ENCODE assay signal across 8 mouse cellular contexts in genomic region chr8:84793791-84794485, GRCm38 (mm10). TPM values are rescaled to one million over a fixed set of nuclear protein-coding genes. Genes with fewer than 3 reads are reported as not detected.
DNase-seq lines count a peak whose midpoint lies in the region; ATAC-seq lines count a peak whose summit lies in the region.

No protein-coding gene starts in this region.

- peak; percentile 98 for DNase-seq in heart, adult 11 months
- DNase-seq in Muller cell, postnatal 12 days (ENCODE audit: inconsistent ontology term) = peak; percentile 91
- no peak for DNase-seq in forebrain, embryonic 11.5 days (ENCODE audit: low spot score)
- no peak for DNase-seq in adrenal gland, postnatal 25 days
- no peak for DNase-seq in ovary, adult 18-20 months (ENCODE audit: low spot score)

- no peak overlapping the region for H3K4me2 ChIP-seq in heart, embryonic 11.5 days
- no peak overlapping the region for H3K4me2 ChIP-seq in forebrain, embryonic 11.5 days (ENCODE audit: low read depth, low read length, severe bottlenecking)
- H3K4me2 ChIP-seq in hindbrain, embryonic 15.5 days = peak overlapping the region; percentile 40
- H3K4me2 ChIP-seq in neural tube, embryonic 14.5 days (ENCODE audit: low read depth, low read length) = no peak overlapping the region; the same call in 1 of the 2 replicates

- H3K4me3 ChIP-seq in heart, embryonic 11.5 days (ENCODE audit: low read depth, low read length) = no peak overlapping the region; the same call in 1 of the 2 replicates
- H3K4me3 ChIP-seq in forebrain, embryonic 11.5 days (ENCODE audit: low read depth, low read length) = no peak overlapping the region
- H3K4me3 ChIP-seq in hindbrain, embryonic 15.5 days = no peak overlapping the region
- H3K4me3 ChIP-seq in neural tube, embryonic 14.5 days (ENCODE audit: low read depth, low read length) = no peak overlapping the region

- H3K27ac ChIP-seq in heart, embryonic 11.5 days (ENCODE audit: low read depth, low read length) = no peak overlapping the region
- H3K27ac ChIP-seq in forebrain, embryonic 11.5 days (ENCODE audit: low read depth, low read length) = no peak overlapping the region
- peak overlapping the region; percentile 90 for H3K27ac ChIP-seq in hindbrain, embryonic 15.5 days (replicated peaks)
- peak overlapping the region; percentile 71 for H3K27ac ChIP-seq in neural tube, embryonic 14.5 days (ENCODE audit: low read depth, low read length)

- H3K27me3 ChIP-seq in heart, embryonic 11.5 days (ENCODE audit: control insufficient read depth, insufficient read depth, low read length) = peaks cover 87% of the 10 kb centered on the region
- peaks cover 73% of the 10 kb centered on the region for H3K27me3 ChIP-seq in forebrain, embryonic 11.5 days (ENCODE audit: control insufficient read depth, insufficient read depth, low read length)
- H3K27me3 ChIP-seq in hindbrain, embryonic 15.5 days = peaks cover 72% of the 10 kb centered on the region
- peaks cover 39% of the 10 kb centered on the region for H3K27me3 ChIP-seq in neural tube, embryonic 14.5 days (ENCODE audit: control insufficient read depth, insufficient read depth, low read length)

- no peaks in the 10 kb centered on the region for H3K9me3 ChIP-seq in heart, embryonic 11.5 days (replicated peaks; ENCODE audit: control insufficient read depth, low read length)
- H3K9me3 ChIP-seq in forebrain, embryonic 11.5 days (ENCODE audit: control insufficient read depth, low read length) = no peaks in the 10 kb centered on the region
- H3K9me3 ChIP-seq in hindbrain, embryonic 15.5 days = no peaks in the 10 kb centered on the region
- H3K9me3 ChIP-seq in neural tube, embryonic 14.5 days (ENCODE audit: control insufficient read depth, low read length) = no peaks in the 10 kb centered on the region

- no peak for ATAC-seq in heart, embryonic 11.5 days (replicated peaks; ENCODE audit: insufficient number of reproducible peaks, low FRiP score, low TSS enrichment)
- no peak for ATAC-seq in forebrain, embryonic 11.5 days (replicated peaks; ENCODE audit: low FRiP score)
- peak; percentile 89 for ATAC-seq in hindbrain, embryonic 15.5 days (ENCODE audit: low FRiP score, low read depth)
- peak; percentile 86 for ATAC-seq in neural tube, embryonic 14.5 days (ENCODE audit: low read depth)

- 53% methylated on average over 13 of the region's 13 CpGs for WGBS in heart, embryonic 11.5 days (ENCODE audit: insufficient replicate concordance)
- WGBS in forebrain, embryonic 11.5 days = 63% methylated on average over 13 of the region's 13 CpGs
- WGBS in hindbrain, embryonic 15.5 days = 46% methylated on average over 13 of the region's 13 CpGs
- WGBS in neural tube, embryonic 14.5 days = 47% methylated on average over 13 of the region's 13 CpGs

- peaks cover 7% of the 10 kb centered on the region; the same call in 1 of the 2 replicates for H3K4me1 ChIP-seq in heart, embryonic 11.5 days (ENCODE audit: control insufficient read depth, insufficient read depth, low read length)
- H3K4me1 ChIP-seq in forebrain, embryonic 11.5 days (replicated peaks; ENCODE audit: control insufficient read depth, insufficient read depth, low read length) = peaks cover 5% of the 10 kb centered on the region; the same call in 1 of the 2 replicates
- H3K4me1 ChIP-seq in hindbrain, embryonic 15.5 days (replicated peaks) = peaks cover 69% of the 10 kb centered on the region
- peaks cover 12% of the 10 kb centered on the region; the same call in 1 of the 2 replicates for H3K4me1 ChIP-seq in neural tube, embryonic 14.5 days (ENCODE audit: control insufficient read depth, insufficient read depth, low read length)

- no peaks in the 10 kb centered on the region for H3K36me3 ChIP-seq in heart, embryonic 11.5 days (ENCODE audit: control insufficient read depth, insufficient read depth, low read length)
- no peaks in the 10 kb centered on the region for H3K36me3 ChIP-seq in forebrain, embryonic 11.5 days (ENCODE audit: control insufficient read depth, insufficient read depth, low read length)
- no peaks in the 10 kb centered on the region for H3K36me3 ChIP-seq in hindbrain, embryonic 15.5 days
- H3K36me3 ChIP-seq in neural tube, embryonic 14.5 days (ENCODE audit: control insufficient read depth, insufficient read depth, low read length) = no peaks in the 10 kb centered on the region

- no peak overlapping the region; the same call in 1 of the 2 replicates for H3K9ac ChIP-seq in heart, embryonic 11.5 days (ENCODE audit: low read depth, low read length)
- H3K9ac ChIP-seq in forebrain, embryonic 11.5 days (ENCODE audit: low read length) = peak overlapping the region; percentile 2; the same call in 1 of the 2 replicates
- H3K9ac ChIP-seq in hindbrain, embryonic 15.5 days = no peak overlapping the region
- H3K9ac ChIP-seq in neural tube, embryonic 14.5 days (replicated peaks; ENCODE audit: low read depth, low read length) = no peak overlapping the region

RNA-seq across cellular contexts. Expression of gene Nfix, which starts 6.2 kb away (rescaled TPM):
- polyA plus RNA-seq in heart, embryonic 11.5 days (2014; fragmentation: Nextera tagmentation; extraction: Ambion mirVana) = 6.1 and 7.6 TPM in 2 replicates
- 7.7 and 8.9 TPM in 2 replicates for polyA plus RNA-seq in forebrain, embryonic 11.5 days (2014; fragmentation: Nextera tagmentation; extraction: Ambion mirVana)
- 71.2 and 87.6 TPM in 2 replicates for polyA plus RNA-seq in hindbrain, embryonic 15.5 days (2015; fragmentation: Nextera tagmentation; extraction: Ambion mirVana)
- 68.2 and 91.5 TPM in 2 replicates for polyA plus RNA-seq in neural tube, embryonic 14.5 days (2014; fragmentation: Nextera tagmentation; extraction: Ambion mirVana)
- total RNA-seq in adrenal gland, postnatal 25 days (2021) = 87.7 and 111 TPM in 2 replicates

RNA-seq across cellular contexts. Expression of gene Dand5, which starts 28.7 kb away (rescaled TPM):
- 5.0 and 6.0 TPM in 2 replicates for polyA plus RNA-seq in heart, embryonic 11.5 days (2014; fragmentation: Nextera tagmentation; extraction: Ambion mirVana)
- polyA plus RNA-seq in forebrain, embryonic 11.5 days (2014; fragmentation: Nextera tagmentation; extraction: Ambion mirVana) = 5.5 and 6.4 TPM in 2 replicates
- polyA plus RNA-seq in hindbrain, embryonic 15.5 days (2015; fragmentation: Nextera tagmentation; extraction: Ambion mirVana) = 14.0 and 15.1 TPM in 2 replicates
- polyA plus RNA-seq in neural tube, embryonic 14.5 days (2014; fragmentation: Nextera tagmentation; extraction: Ambion mirVana) = 12.3 and 16.9 TPM in 2 replicates
- 11.2 and 11.6 TPM in 2 replicates for total RNA-seq in adrenal gland, postnatal 25 days (2021)

RNA-seq across cellular contexts. Expression of gene Gadd45gip1, which starts 37.4 kb away (rescaled TPM):
- polyA plus RNA-seq in heart, embryonic 11.5 days (2014; fragmentation: Nextera tagmentation; extraction: Ambion mirVana) = 51.5 and 52.2 TPM in 2 replicates
- polyA plus RNA-seq in forebrain, embryonic 11.5 days (2014; fragmentation: Nextera tagmentation; extraction: Ambion mirVana) = 41.0 and 44.3 TPM in 2 replicates
- polyA plus RNA-seq in hindbrain, embryonic 15.5 days (2015; fragmentation: Nextera tagmentation; extraction: Ambion mirVana) = 39.7 and 40.6 TPM in 2 replicates
- 33.1 and 39.8 TPM in 2 replicates for polyA plus RNA-seq in neural tube, embryonic 14.5 days (2014; fragmentation: Nextera tagmentation; extraction: Ambion mirVana)
- total RNA-seq in adrenal gland, postnatal 25 days (2021) = 55.1 and 59.9 TPM in 2 replicates

RNA-seq across cellular contexts. Expression of gene Rad23a, which starts 46.5 kb away (rescaled TPM):
- polyA plus RNA-seq in heart, embryonic 11.5 days (2014; fragmentation: Nextera tagmentation; extraction: Ambion mirVana) = 125 and 127 TPM in 2 replicates
- polyA plus RNA-seq in forebrain, embryonic 11.5 days (2014; fragmentation: Nextera tagmentation; extraction: Ambion mirVana) = 102 and 110 TPM in 2 replicates
- polyA plus RNA-seq in hindbrain, embryonic 15.5 days (2015; fragmentation: Nextera tagmentation; extraction: Ambion mirVana) = 79.1 and 85.9 TPM in 2 replicates
- polyA plus RNA-seq in neural tube, embryonic 14.5 days (2014; fragmentation: Nextera tagmentation; extraction: Ambion mirVana) = 69.4 and 78.1 TPM in 2 replicates
- total RNA-seq in adrenal gland, postnatal 25 days (2021) = 116 and 120 TPM in 2 replicates

RNA-seq across cellular contexts. Expression of gene Calr, which starts 52.8 kb away (rescaled TPM):
- polyA plus RNA-seq in heart, embryonic 11.5 days (2014; fragmentation: Nextera tagmentation; extraction: Ambion mirVana) = 830 and 894 TPM in 2 replicates
- 722 and 731 TPM in 2 replicates for polyA plus RNA-seq in forebrain, embryonic 11.5 days (2014; fragmentation: Nextera tagmentation; extraction: Ambion mirVana)
- 700 and 710 TPM in 2 replicates for polyA plus RNA-seq in hindbrain, embryonic 15.5 days (2015; fragmentation: Nextera tagmentation; extraction: Ambion mirVana)
- 615 and 623 TPM in 2 replicates for polyA plus RNA-seq in neural tube, embryonic 14.5 days (2014; fragmentation: Nextera tagmentation; extraction: Ambion mirVana)
- 489 and 566 TPM in 2 replicates for total RNA-seq in adrenal gland, postnatal 25 days (2021)

Comparison
In these comparisons a context has a peak if more than half of its experiments do, and no peak if none do; other contexts are left out.
1. DNase-seq: peak in heart, adult 11 months (single experiment) and Muller cell, postnatal 12 days (single experiment); none in forebrain, embryonic 11.5 days (single experiment), adrenal gland, postnatal 25 days (single experiment) and ovary, adult 18-20 months (single experiment).
2. ATAC-seq: peak in hindbrain, embryonic 15.5 days (single experiment) and neural tube, embryonic 14.5 days (single experiment); none in heart, embryonic 11.5 days (single experiment) and forebrain, embryonic 11.5 days (single experiment).
3. H3K27ac ChIP-seq: peak in hindbrain, embryonic 15.5 days (single experiment) and neural tube, embryonic 14.5 days (single experiment); none in heart, embryonic 11.5 days (single experiment) and forebrain, embryonic 11.5 days (single experiment).